Mouse (Mus musculus) gastrocnemius, adult 2 months (tissue): ENCODE results near the gene Stoml2. TPM values are rescaled to one million over a fixed set of nuclear protein-coding genes. Genes with fewer than 3 reads are reported as not detected.

Experiments
- DNase-seq: peaks from one replicate; pipeline ENCODE4 v3.0.0; 2022
- H3K27ac ChIP-seq: fragments of 200-600 bp; 2 replicates; pipeline ENCODE4 v1.8.1; 2022; ENCODE audit warnings: mild to moderate bottlenecking
- H3K4me3 ChIP-seq: fragments of 200-600 bp; 2 replicates; pipeline ENCODE4 v1.8.1; 2022; ENCODE audit warnings: mild to moderate bottlenecking, moderate library complexity
- CTCF ChIP-seq: fragments of 200-600 bp; IDR thresholded peaks from 2 replicates; pipeline ENCODE4 v1.8.1; 2022; ENCODE audit warnings: antibody characterized with exemption, mild to moderate bottlenecking, moderate library complexity
- intact Hi-C: fragments of 180-260 bp; cut with DNase I; formaldehyde crosslinking; loops from one replicate; pipeline ENCODE4 v1.15.1; 2025
- total RNA-seq, 2 experiments: library from RNA; stranded (reverse); gene quantifications; 2 replicates each; pipeline ENCODE4 v1.2.3; 2021

Stoml2 gene
- total RNA-seq, 2 experiments from 2014 or later, result 87.5 to 108 TPM

DNA sequence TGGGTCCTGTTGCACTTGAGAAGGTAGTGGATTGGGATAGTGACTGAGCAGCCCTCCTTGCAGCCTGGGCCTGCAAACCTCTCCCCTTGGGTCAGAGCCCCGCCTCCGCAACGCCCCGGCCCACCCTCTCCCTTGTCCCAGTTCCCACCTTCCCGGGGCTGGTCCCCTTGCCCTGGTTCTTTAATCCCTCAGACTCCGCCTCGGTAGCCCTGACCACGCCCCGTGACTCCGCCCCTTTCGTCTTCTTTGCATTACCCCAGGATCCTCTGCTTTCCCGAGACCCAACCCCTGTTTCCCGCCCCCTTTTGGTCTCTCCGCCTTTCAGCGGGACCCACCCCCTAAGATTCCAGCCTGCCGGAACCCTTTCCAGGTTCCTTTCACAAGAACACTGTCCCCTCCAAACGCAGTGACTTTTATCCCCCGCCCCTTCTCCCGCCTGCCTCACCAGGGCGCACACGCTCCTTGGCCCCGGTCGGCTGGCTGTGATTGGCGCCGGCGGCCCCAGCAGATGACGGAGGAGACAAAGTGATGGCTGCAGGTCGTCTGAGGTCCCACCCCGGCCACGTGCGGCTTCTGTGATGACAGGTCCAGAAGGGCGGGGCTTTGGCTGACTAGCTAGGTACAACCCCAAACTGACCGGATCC lies 14.3 kb upstream of the Stoml2 start, which contains the start of gene Fam214b:
Fam214b (minus strand) TSS at position 562 of the 644 bp plus-strand sequence.
- H3K27ac ChIP-seq, result peak within 1 kb of the TSS; percentile 96
- peak; percentile 99 for DNase-seq
- intact Hi-C loops, result loop anchor here (2.0 to 10.0 kb wide), 4 partner anchors 67 to 449 kb away; partner anchors contain the start of genes Arhgef39 and Ccdc107
- no peak for TF ChIP-seq CTCF
- H3K4me3 ChIP-seq, result peak within 1 kb of the TSS; percentile 87

DNA sequence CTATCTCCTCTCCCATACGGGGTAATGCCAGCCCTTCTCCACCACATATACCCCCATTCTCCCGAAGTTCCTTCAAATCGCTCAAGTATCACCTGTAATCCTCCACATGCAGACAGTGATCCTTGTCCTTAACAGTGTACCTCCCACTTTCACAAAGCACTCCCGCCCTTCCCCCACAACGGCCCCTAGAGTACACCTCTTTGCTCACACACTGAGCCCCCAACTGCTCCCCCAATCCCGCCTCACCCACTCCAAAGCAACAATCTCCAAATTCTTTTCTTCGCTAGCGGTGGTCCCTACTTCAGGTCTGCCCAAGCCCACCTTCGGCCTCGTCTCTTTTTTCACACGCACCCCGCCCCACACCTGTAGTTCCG lies 13.8 kb upstream of the Stoml2 start:
- intact Hi-C loops, result loop anchor here (5.0 to 10.0 kb wide), 3 partner anchors 360 to 450 kb away; partner anchors contain the start of genes Arhgef39 and Ccdc107
- Histone ChIP-seq H3K27ac (peak overlapping the region; percentile 96), H3K4me3 (peak overlapping the region; percentile 87)
- no peak for TF ChIP-seq CTCF
- no peak for DNase-seq

DNA sequence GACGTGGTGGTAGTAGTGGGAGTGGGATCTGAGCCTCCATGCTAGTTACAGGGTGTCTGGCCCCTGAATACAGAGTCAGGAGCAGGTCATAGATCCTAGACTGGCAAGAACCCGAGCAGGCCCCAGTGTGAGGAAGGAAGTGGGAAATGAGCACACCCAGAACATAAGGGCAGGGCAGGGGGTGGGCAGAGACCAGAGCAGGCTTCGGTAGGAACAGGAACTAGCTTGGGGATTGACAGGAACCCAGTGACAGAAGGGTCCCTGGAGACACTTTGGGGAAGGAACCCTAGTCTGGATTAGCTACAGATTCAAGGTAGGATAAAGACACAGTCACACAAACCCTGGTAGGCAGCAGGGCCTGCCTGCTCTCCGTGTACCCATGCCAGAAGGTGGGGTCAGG lies 13.2 kb upstream of the Stoml2 start:
- peak overlapping the region; percentile 96 for H3K27ac ChIP-seq
- intact Hi-C loops, result loop anchor here (5.0 to 10.0 kb wide), 3 partner anchors 360 to 450 kb away; partner anchors contain the start of genes Arhgef39 and Ccdc107
- peak overlapping the region; percentile 87 for H3K4me3 ChIP-seq
- DNase-seq, result peak; percentile 52
- no peak for TF ChIP-seq CTCF

DNA sequence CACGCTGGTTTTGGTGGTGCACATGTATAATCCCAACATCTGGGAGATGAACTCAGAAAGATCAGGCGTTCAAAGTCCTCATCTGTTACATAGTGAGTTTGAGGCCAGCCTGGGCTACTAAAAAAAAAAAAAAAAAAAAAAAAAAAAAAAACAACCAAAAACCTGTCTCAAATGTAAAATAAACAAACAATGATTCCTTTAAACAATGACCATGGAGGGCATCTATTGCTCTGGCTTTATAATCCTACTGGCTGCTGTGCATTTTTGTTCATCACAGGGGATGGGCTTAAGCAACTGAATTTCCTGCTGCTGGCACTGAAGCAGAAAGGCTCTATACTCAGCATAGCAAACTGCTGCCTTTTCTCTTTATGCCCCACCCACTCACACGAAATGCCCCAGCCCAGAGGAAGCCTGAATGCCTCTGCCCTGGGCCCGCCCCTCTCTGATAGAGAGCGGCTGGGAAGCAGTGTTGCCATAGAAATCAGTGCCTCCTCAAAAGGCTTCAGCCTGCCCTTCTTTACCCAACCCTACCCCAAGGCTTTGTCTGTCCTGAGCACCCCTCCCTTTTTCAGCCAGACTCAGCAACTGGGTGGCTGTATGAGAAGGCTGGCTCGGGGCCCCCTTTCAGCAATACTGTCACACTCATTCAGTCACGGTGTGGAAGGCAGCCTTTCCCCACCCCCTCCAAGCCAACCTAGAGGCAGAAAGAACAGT lies 12.3 kb upstream of the Stoml2 start:
- peak overlapping the region; percentile 87 for H3K4me3 ChIP-seq
- intact Hi-C loops, result loop anchor here (10.0 kb wide), 2 partner anchors 361 to 451 kb away; partner anchors contain the start of genes Arhgef39 and Ccdc107
- peak; percentile 58 for DNase-seq
- TF ChIP-seq CTCF, result no peak
- H3K27ac ChIP-seq, result peak overlapping the region; percentile 96

DNA sequence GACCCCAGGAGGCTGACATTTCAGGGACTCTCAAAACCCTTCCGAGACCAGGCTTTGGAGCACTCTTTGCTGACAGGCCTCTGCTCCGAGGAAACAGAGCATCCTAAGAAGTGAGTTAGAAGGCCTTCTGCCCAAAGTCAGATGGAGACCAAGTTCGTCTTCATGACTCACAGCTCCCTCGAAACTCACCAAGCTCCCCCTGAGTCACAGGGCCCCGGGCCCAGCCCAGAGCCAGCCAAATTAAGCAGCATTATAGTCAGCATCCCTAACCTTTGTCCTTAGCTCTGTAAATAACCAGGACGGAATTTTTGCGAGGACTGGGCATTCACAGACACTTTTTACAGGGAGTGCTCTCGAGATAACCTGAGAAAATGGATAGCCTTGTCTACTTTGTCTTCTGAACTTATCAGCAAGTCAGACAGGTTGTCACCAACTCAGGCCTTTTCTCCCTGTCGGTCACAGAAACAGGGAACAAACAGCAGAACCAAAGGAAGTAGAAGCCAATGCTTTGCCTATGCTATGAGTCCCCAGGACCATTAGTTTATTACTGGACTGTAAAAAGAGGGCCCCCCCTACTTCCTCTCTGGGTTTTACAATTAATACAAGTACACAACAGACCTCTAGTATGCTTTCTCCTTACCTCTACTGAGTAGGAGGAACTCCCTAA lies 9.5 kb upstream of the Stoml2 start:
- TF ChIP-seq CTCF, result no peak
- DNase-seq, result no peak
- intact Hi-C loops, result loop anchor here (10.0 kb wide), 2 partner anchors 364 to 454 kb away; partner anchors contain the start of genes Arhgef39 and Ccdc107
- Histone ChIP-seq H3K4me3 (no peak overlapping the region), H3K27ac (peak overlapping the region; percentile 66)

DNA sequence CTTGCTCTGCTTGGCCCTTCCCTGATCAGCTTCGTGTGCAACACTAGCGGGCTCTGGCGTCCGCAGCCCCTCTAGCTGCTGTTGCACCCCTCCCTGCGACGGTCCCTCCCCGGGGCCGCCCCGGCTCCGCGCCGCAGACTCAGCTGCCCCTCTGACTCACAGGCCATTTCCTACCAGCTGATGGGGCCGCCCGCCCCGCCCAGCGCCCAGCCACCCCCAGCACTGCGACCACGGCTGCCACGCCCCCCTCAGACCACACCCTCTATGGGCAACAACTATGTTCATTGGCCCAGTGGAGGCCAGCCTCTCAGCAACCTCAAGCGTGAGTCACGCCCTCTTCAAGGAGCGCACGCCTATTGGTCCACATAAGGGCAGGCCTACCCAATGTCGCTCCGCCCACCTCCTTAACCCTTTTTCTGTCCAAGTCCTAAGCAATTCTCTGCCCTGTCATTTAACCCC lies 8.6 kb upstream of the Stoml2 start:
- intact Hi-C loops, result loop anchor here (10.0 kb wide), 2 partner anchors 365 to 455 kb away; partner anchors contain the start of genes Arhgef39 and Ccdc107
- DNase-seq, result peak; percentile 98
- peak overlapping the region; percentile 92 for H3K4me3 ChIP-seq
- H3K27ac ChIP-seq, result peak overlapping the region; percentile 95
- TF ChIP-seq CTCF, result no peak

DNA sequence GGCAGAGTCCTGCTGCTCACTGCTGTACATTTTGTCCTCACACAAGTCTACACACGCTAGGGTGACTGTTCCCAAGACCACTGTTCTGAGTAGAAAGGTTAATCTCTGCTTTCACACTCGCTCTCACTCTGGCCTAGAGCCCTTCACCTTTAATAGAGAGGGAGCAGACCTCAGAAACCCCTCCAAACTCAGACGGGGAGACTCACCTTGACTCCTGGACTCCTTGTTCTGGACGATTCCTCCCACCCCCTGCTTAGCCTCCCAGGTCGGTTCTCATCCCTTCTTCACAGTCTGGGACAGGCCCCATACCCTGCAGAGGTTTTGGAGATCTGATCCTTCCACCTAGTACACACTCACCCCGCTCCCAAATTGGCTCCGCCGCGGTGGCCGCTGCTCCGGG lies 8.1 kb upstream of the Stoml2 start:
- no peak for TF ChIP-seq CTCF
- DNase-seq, result no peak
- peak overlapping the region; percentile 92 for H3K4me3 ChIP-seq
- peak overlapping the region; percentile 95 for H3K27ac ChIP-seq
- intact Hi-C loops, result loop anchor here (10.0 kb wide), 3 partner anchors 365 to 515 kb away; partner anchors contain the start of genes Arhgef39 and Ccdc107

DNA sequence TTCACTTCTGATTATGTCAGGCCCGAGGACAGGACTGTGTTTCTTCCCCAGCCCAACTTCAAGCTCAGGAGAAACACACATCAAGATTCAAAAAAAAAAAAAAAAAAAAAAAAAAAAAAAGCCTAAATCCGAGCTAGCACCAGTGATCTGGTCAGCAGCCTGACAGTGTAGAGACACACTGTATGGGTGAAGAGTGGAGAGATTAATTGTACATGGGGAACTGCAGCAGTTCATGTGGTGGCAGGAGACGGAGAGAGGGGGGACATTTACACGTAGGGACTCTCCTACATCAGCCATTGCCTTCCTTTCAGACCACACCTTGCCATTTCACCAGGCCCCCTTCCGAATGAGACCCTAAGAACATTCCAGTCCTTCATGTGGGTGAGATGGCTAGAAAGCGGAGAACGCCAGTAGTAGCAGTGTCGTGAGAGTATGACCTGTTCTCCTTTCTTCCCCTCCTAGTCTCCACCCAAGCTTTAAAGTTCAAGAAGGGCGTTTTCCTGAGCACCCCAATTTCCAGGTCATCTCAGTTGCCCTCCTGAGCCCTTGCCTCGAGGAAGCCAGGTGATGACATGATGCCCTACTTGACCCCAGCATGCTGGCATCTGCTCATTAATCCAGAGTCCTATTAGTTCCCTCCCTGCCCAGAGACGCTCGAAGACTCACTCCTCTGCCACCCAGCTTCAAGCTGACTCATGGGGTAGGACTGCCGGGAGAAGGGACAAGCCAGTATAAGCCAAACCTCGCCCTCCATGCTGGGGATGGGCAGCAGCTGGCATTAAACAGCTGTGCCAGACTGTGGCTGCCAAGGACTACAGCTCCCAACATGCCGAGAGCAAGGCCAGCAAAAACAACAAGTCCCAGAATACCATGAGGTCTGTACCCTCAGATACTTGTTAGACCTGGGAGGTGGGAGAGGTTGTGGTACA lies 7.3 kb upstream of the Stoml2 start:
- intact Hi-C loops, result loop anchor here (10.0 kb wide), 1 partner anchor 516 kb away; no protein-coding TSS in a partner anchor
- peak overlapping the region; percentile 92 for H3K4me3 ChIP-seq
- TF ChIP-seq CTCF, result no peak
- peak overlapping the region; percentile 95 for H3K27ac ChIP-seq
- peak; percentile 77 for DNase-seq

DNA sequence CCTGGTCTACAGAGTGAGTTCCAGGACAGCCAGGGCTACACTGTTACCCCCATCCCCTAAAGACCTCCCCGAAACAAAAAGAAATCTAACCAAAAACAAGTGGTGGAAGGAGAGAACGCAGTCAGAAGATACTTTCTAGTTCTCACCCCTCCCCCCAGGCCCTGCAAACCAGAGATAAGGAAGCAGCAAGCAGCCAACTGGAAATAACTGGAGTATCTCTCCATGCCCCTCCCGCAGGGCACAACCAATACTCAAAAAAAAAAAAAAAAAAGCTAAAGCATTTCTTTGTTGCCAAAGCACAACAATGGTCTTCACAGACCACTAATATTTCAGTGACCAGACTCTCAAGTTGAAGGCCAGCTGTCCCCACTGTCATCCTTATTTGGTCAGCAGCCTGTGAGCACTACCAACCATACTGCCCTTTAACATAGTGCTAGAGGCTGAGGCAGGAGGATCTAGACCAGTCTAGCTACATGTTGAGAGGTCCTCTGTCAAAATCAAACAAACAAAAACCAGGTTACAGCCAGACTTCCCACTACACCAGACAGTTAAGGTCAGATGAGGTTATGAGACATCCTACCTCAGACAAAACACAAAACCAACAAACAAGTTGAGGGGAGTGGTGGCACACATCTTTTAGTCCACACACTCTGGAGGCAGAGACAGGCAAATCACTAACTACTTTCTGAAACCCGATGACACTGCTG lies 6.5 kb upstream of the Stoml2 start:
- Histone ChIP-seq H3K4me3 (no peak overlapping the region), H3K27ac (peak overlapping the region; percentile 95)
- intact Hi-C loops, result loop anchor here (10.0 kb wide), 1 partner anchor 517 kb away; no protein-coding TSS in a partner anchor
- no peak for DNase-seq
- TF ChIP-seq CTCF, result no peak

DNA sequence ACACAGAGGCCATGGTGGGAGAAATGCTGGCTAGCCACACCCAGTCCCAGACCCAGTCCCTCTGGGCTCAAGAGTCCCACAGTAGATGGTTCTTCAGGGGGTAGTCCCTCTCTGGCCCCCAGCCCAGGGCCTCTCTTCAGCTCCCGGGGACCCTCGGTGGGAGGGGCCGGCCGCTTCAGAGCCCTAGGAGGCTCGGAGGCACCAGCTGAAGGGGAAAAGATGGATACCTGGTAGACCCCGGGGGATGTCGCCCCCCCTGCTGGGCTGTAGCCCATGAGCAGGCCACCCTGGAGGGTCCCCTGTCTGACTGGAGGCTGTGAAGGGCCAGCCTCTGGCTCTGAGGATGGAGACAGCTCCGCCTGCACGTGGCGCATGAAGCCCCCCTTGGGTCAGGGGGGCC lies 4.8 kb upstream of the Stoml2 start:
- TF ChIP-seq CTCF, result no peak
- Histone ChIP-seq H3K27ac (no peak overlapping the region), H3K4me3 (no peak overlapping the region)
- intact Hi-C loops, result loop anchor here (10.0 kb wide), 1 partner anchor 518 kb away; no protein-coding TSS in a partner anchor
- no peak for DNase-seq

DNA sequence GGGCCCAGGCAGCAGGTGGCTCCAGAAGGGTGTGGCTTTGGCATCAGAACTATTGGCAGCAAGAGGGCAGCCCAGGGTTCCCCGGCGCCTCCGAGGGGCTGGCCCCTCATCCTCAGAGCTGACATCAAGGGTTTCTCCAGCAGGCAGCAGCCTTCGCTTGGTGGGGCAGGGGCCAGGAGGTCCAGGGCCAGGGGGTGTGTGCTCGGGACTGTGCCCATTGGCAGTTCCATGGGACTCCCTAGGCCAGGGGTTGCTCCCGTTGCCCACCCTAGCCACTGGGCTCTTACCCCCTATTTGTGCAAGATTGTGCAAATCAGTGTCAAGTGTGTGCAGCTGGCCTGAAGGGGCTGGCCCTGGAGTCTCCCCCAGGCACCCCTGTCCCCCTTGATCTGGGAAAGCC lies 4.3 kb upstream of the Stoml2 start:
- intact Hi-C loops, result loop anchor here (10.0 kb wide), 1 partner anchor 519 kb away; no protein-coding TSS in a partner anchor
- H3K27ac ChIP-seq, result no peak overlapping the region
- no peak for DNase-seq
- no peak overlapping the region for H3K4me3 ChIP-seq
- TF ChIP-seq CTCF, result no peak
